Mouse (Mus musculus) C2C12 (cell line): Measurements from ENCODE around the gene Dnal1. TPM values are rescaled to one million over a fixed set of nuclear protein-coding genes. Genes with fewer than 3 reads are reported as not detected.

Experiments used
- H3K27me3 ChIP-seq: one replicate; pipeline ENCODE4 v1.6.1; 2011; ENCODE audit not compliant: control insufficient read depth, insufficient read depth, insufficient read length
- H3K36me3 ChIP-seq: one replicate; pipeline ENCODE4 v1.6.1; 2011; ENCODE audit not compliant: control insufficient read depth, insufficient read depth
- H3K4me3 ChIP-seq: one replicate; pipeline ENCODE4 v1.5.1; 2011; ENCODE audit warnings: mild to moderate bottlenecking, control low read depth; ENCODE audit not compliant: poor library complexity, insufficient read depth, severe bottlenecking
- H3K79me2 ChIP-seq: one replicate; pipeline ENCODE4 v1.6.1; 2011; ENCODE audit not compliant: control insufficient read depth, insufficient read depth
- H3K79me3 ChIP-seq: one replicate; pipeline ENCODE4 v1.6.1; 2011; ENCODE audit warnings: low read depth, control low read depth
- H3ac ChIP-seq: one replicate; pipeline ENCODE3; 2011; ENCODE audit warnings: low read depth; ENCODE audit not compliant: control insufficient read depth, insufficient read length
- CEBPB ChIP-seq: IDR thresholded peaks from one replicate; pipeline ENCODE4 v1.6.1; 2011; ENCODE audit warnings: low read depth, mild to moderate bottlenecking, control low read depth, moderate library complexity
- CTCF ChIP-seq: IDR thresholded peaks from one replicate; pipeline ENCODE4 v1.5.1; 2011; ENCODE audit not compliant: control insufficient read depth, insufficient read depth, insufficient read length
- FOSL1 ChIP-seq: IDR thresholded peaks from one replicate; pipeline ENCODE4 v1.8.0; 2011; ENCODE audit warnings: mild to moderate bottlenecking, low read length; ENCODE audit not compliant: poor library complexity, insufficient read depth, severe bottlenecking
- MAX ChIP-seq: IDR thresholded peaks from one replicate; pipeline ENCODE4 v1.6.1; 2011; ENCODE audit warnings: mild to moderate bottlenecking, control low read depth
- MYOD1 ChIP-seq: IDR thresholded peaks from one replicate; pipeline ENCODE4 v1.6.1; 2011; ENCODE audit warnings: low read depth; ENCODE audit not compliant: control insufficient read depth, insufficient read length
- MYOG ChIP-seq: IDR thresholded peaks from one replicate; pipeline ENCODE4 v1.6.1; 2011; ENCODE audit not compliant: control insufficient read depth, insufficient read length; ENCODE audit errors: extremely low read depth
- USF1 ChIP-seq: IDR thresholded peaks from one replicate; pipeline ENCODE4 v1.6.1; 2011; ENCODE audit warnings: low read depth, mild to moderate bottlenecking, control low read depth, moderate library complexity
- polyA plus RNA-seq: library from polyadenylated mRNA; unstranded; fragments of >200 nt; fragmentation: generic; extraction: Trizol; gene quantifications from one replicate; pipeline ENCODE4 v1.2.1, GENCODE M21; 2012; ENCODE audit warnings: missing spikeins

The Dnal1 gene
- polyA plus RNA-seq, 1 experiment: 4.7 TPM

- H3K79me2 ChIP-seq: peaks cover 99% of the 10 kb centered on the region
- peaks cover 40% of the 10 kb centered on the region for H3K36me3 ChIP-seq
- peaks cover 69% of the 10 kb centered on the region for H3K79me3 ChIP-seq
- no peak overlapping the region for H3ac ChIP-seq
- H3K27me3 ChIP-seq: no peaks in the 10 kb centered on the region
- no peak overlapping the region for H3K4me3 ChIP-seq
- TF ChIP-seq CTCF (no peak), CEBPB (no peak)
Measured at GRCm38 (mm10) chr12:84172216-84172615, 58.0 kb downstream of the Dnal1 start.

DNA sequence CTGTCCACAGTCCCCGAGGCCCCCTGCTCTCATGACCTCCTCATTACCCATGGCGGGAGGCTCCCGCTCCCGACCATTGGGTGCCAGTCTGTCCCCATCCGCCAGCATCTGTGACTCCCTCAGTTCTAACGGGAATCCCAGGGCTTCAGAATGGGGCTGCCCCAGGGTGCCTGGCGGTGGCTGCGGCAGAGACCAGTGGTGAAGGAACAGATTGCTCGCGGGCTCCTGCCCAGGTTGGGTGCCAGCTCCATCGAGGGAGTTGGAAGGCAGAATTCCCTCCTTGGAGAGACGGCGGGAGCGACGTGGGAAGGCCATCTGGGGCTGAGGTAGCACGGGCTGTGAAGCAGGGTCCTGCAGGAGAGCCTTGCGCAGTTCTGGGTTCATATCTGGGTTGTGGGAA, 58.7 kb downstream of the Dnal1 start:
- Histone ChIP-seq H3ac (no peak overlapping the region), H3K79me2 (peaks cover 99% of the 10 kb centered on the region), H3K4me3 (no peak overlapping the region), H3K79me3 (peaks cover 71% of the 10 kb centered on the region), H3K27me3 (no peaks in the 10 kb centered on the region), H3K36me3 (peaks cover 40% of the 10 kb centered on the region)
- TF ChIP-seq CEBPB (no peak), MYOG (no peak), CTCF (no peak), USF1 (no peak), FOSL1 (no peak), MYOD1 (no peak), MAX (no peak)

DNA sequence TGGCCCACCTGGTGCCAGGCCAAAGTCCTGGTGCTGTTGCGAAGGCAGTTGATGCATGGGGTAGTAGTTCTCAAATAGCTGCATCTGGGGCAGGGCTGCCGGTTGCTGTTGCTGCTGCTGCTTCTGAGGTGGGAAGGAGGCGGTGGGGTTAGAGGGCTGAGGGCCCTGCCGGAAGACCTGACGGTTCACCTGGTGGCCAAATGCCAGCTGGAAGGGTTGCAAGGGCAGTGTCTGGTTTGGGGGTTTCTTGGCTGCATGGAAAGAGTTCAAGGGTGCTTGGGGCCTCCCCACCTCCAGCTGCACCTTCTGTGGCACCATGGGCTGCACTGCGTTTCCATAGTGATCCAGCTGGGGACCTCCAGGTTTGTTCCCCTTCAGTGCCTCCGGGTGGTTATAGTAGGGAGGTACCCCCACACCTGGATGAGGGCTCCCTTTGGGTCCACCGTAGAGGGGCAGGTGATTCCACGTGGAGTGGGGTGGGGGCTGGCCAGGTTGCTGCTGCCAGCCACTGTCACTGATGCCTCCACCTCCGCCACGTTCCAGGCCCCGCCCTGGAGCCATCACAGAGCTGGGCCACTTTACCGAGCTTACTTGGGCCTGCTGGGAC, 59.2 kb downstream of the Dnal1 start:
- Histone ChIP-seq H3K27me3 (no peaks in the 10 kb centered on the region), H3K79me3 (peaks cover 74% of the 10 kb centered on the region), H3K36me3 (peaks cover 40% of the 10 kb centered on the region), H3K79me2 (peaks cover 99% of the 10 kb centered on the region), H3ac (no peak overlapping the region), H3K4me3 (no peak overlapping the region)
- TF ChIP-seq CTCF: no peak
- TF ChIP-seq MYOD1: no peak
- no peak for TF ChIP-seq USF1
- TF ChIP-seq CEBPB: no peak
- TF ChIP-seq FOSL1: no peak
- TF ChIP-seq MAX: no peak
- TF ChIP-seq MYOG: no peak

- Histone ChIP-seq H3K79me3 (peaks cover 75% of the 10 kb centered on the region), H3K4me3 (no peak overlapping the region), H3ac (no peak overlapping the region), H3K27me3 (no peaks in the 10 kb centered on the region), H3K79me2 (peaks cover 99% of the 10 kb centered on the region), H3K36me3 (peaks cover 40% of the 10 kb centered on the region)
- TF ChIP-seq FOSL1 (no peak), MYOG (no peak), CTCF (no peak), USF1 (no peak), MYOD1 (no peak), MAX (no peak), CEBPB (no peak)
Measured at GRCm38 (mm10) chr12:84174190-84174811, 60.1 kb downstream of the Dnal1 start.

- peaks cover 36% of the 10 kb centered on the region for H3K36me3 ChIP-seq
- H3K27me3 ChIP-seq: no peaks in the 10 kb centered on the region
- H3K4me3 ChIP-seq: no peak overlapping the region
- H3K79me3 ChIP-seq: peaks cover 74% of the 10 kb centered on the region
- TF ChIP-seq MYOD1: no peak
- no peak for TF ChIP-seq MYOG
- no peak for TF ChIP-seq USF1
- TF ChIP-seq MAX: no peak
- no peak for TF ChIP-seq FOSL1
- TF ChIP-seq CTCF: no peak
- no peak for TF ChIP-seq CEBPB
- H3K79me2 ChIP-seq: peaks cover 99% of the 10 kb centered on the region
- H3ac ChIP-seq: no peak overlapping the region
Measured at GRCm38 (mm10) chr12:84174871-84175270, 60.7 kb downstream of the Dnal1 start.

- TF ChIP-seq MYOG (no peak), USF1 (no peak), CTCF (no peak), MYOD1 (no peak), CEBPB (no peak), FOSL1 (no peak), MAX (no peak)
- peaks cover 30% of the 10 kb centered on the region for H3K36me3 ChIP-seq
Measured at GRCm38 (mm10) chr12:84175659-84176061, 61.5 kb downstream of the Dnal1 start.

More at GRCm38 (mm10) chr12:84175659-84176061, 61.5 kb downstream of the Dnal1 start:
- no peaks in the 10 kb centered on the region for H3K27me3 ChIP-seq
- peak overlapping the region; percentile 19 for H3K4me3 ChIP-seq
- peaks cover 99% of the 10 kb centered on the region for H3K79me2 ChIP-seq
- H3K79me3 ChIP-seq: peaks cover 80% of the 10 kb centered on the region
- peak overlapping the region; percentile 65 for H3ac ChIP-seq
